Mouse (Mus musculus) intestine, postnatal 0 days (tissue): Measurements from ENCODE around the gene Prl. TPM values are rescaled to one million over a fixed set of nuclear protein-coding genes. Genes with fewer than 3 reads are reported as not detected.
"Not testable (repeated sequence)": the region's sequence is repeated elsewhere in the genome, so short reads cannot be mapped to it uniquely, and the experiment has no call there.

Source experiments
- ATAC-seq: fragments of 200-750 bp; cut with Nextera tagmentation; 2 replicates; pipeline ENCODE4 v1.8.0; 2017; ENCODE audit warnings: mild to moderate bottlenecking, moderate TSS enrichment, moderate library complexity
- H3K27ac ChIP-seq: fragments of 300-500 bp; sonication (generic); 2 replicates; pipeline ENCODE4 v1.5.1; 2014; ENCODE audit warnings: mild to moderate bottlenecking, low read depth, low read length, moderate library complexity
- H3K27me3 ChIP-seq: fragments of 300-500 bp; sonication (generic); replicated peaks from 2 replicates; pipeline ENCODE4 v1.6.1; 2014; ENCODE audit warnings: low read length, mixed read lengths; ENCODE audit not compliant: control insufficient read depth, insufficient read depth
- H3K36me3 ChIP-seq: fragments of 300-500 bp; sonication (generic); 2 replicates; pipeline ENCODE4 v1.6.1; 2014; ENCODE audit warnings: mild to moderate bottlenecking, moderate library complexity; ENCODE audit not compliant: control insufficient read depth, insufficient read depth
- H3K4me1 ChIP-seq: fragments of 300-500 bp; sonication (generic); replicated peaks from 2 replicates; pipeline ENCODE4 v1.6.1; 2014; ENCODE audit warnings: antibody characterized with exemption, low read length, mixed read lengths; ENCODE audit not compliant: control insufficient read depth, insufficient read depth
- H3K4me2 ChIP-seq: fragments of 300-500 bp; sonication (generic); replicated peaks from 2 replicates; pipeline ENCODE4 v1.6.1; 2014; ENCODE audit warnings: low read depth, mild to moderate bottlenecking, moderate library complexity
- H3K4me3 ChIP-seq: fragments of 300-500 bp; sonication (generic); 2 replicates; pipeline ENCODE4 v1.5.1; 2014; ENCODE audit warnings: low read depth, low read length
- H3K9ac ChIP-seq: fragments of 300-500 bp; sonication (generic); 2 replicates; pipeline ENCODE4 v1.6.1; 2014; ENCODE audit warnings: mild to moderate bottlenecking, low read depth, low read length
- H3K9me3 ChIP-seq: fragments of 300-500 bp; sonication (generic); 2 replicates; pipeline ENCODE4 v1.6.1; 2016; ENCODE audit warnings: mixed run types; ENCODE audit not compliant: control insufficient read depth
- CTCF ChIP-seq: sonication (generic); IDR thresholded peaks from 2 replicates; pipeline ENCODE4 v1.5.1; 2016; ENCODE audit warnings: low read depth, mild to moderate bottlenecking, control low read depth, antibody characterized with exemption, moderate library complexity
- WGBS: fragments of 180-500 bp; shearing (Covaris S2); extraction: QIAGEN DNeasy Blood & Tissue Kit; methylation state at CpG from one replicate; pipeline ENCODE4 v1.1.7; 2014; 5-methylcytosine and 5-hydroxymethylcytosine counted together
- polyA plus RNA-seq: library from polyadenylated mRNA; unstranded; fragments of >200 nt; fragmentation: Nextera tagmentation; extraction: Ambion mirVana; gene quantifications from 2 replicates; pipeline ENCODE4 v1.2.1, GENCODE M21; 2015

Prl gene
- polyA plus RNA-seq, 1 experiment from 2014 or later = not detected

GRCm38 (mm10) chr13:27032998-27033397, 24.4 kb upstream of the Prl start:
- no peak for TF ChIP-seq CTCF
- H3K9ac ChIP-seq = no peak overlapping the region
- ATAC-seq = no peak
- no peak overlapping the region for H3K27ac ChIP-seq
- H3K9me3 ChIP-seq = no peaks in the 10 kb centered on the region
- 83% methylated on average over 2 of the region's 2 CpGs for WGBS
- H3K27me3 ChIP-seq = no peaks in the 10 kb centered on the region
- no peaks in the 10 kb centered on the region for H3K4me1 ChIP-seq
- no peak overlapping the region for H3K4me2 ChIP-seq
- H3K4me3 ChIP-seq = no peak overlapping the region
- H3K36me3 ChIP-seq = no peaks in the 10 kb centered on the region

- 90% methylated on average over 2 of the region's 2 CpGs for WGBS
- H3K4me2 ChIP-seq = no peak overlapping the region
- no peak for ATAC-seq
- H3K27ac ChIP-seq = no peak overlapping the region
- no peaks in the 10 kb centered on the region for H3K36me3 ChIP-seq
- H3K4me1 ChIP-seq = no peaks in the 10 kb centered on the region
- no peak overlapping the region for H3K9ac ChIP-seq
- H3K9me3 ChIP-seq = no peaks in the 10 kb centered on the region
- TF ChIP-seq CTCF = no peak
- H3K27me3 ChIP-seq = no peaks in the 10 kb centered on the region
- H3K4me3 ChIP-seq = no peak overlapping the region
These were observed 15.2 kb upstream of the Prl start for GRCm38 (mm10) chr13:27042185-27042584.

DNA sequence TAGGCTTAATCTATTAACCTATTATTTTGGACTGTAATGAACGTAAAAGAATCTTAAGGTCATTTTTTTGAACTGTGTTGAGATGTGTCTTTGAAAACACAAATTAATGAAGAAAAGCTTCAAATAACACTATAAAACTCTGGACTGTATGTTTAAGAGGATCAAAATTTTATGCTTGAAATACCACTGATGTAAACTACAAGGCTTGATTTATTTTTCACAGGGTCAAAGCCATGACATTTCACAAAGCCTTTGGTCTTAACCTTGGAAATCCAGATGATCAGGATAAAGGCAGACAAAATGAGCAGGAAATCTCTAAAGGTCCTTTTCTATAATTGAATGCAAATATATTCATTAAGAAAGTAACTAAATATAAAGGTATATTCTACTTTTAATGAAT, 14.0 kb upstream of the Prl start:
- no peaks in the 10 kb centered on the region for H3K9me3 ChIP-seq
- H3K27me3 ChIP-seq = no peaks in the 10 kb centered on the region
- H3K4me3 ChIP-seq = no peak overlapping the region
- 89% methylated on average over 1 of the region's 1 CpGs for WGBS
- no peak overlapping the region for H3K4me2 ChIP-seq
- TF ChIP-seq CTCF = no peak
- no peaks in the 10 kb centered on the region for H3K36me3 ChIP-seq
- no peak overlapping the region for H3K9ac ChIP-seq
- H3K4me1 ChIP-seq = no peaks in the 10 kb centered on the region
- H3K27ac ChIP-seq = no peak overlapping the region
- no peak for ATAC-seq

DNA sequence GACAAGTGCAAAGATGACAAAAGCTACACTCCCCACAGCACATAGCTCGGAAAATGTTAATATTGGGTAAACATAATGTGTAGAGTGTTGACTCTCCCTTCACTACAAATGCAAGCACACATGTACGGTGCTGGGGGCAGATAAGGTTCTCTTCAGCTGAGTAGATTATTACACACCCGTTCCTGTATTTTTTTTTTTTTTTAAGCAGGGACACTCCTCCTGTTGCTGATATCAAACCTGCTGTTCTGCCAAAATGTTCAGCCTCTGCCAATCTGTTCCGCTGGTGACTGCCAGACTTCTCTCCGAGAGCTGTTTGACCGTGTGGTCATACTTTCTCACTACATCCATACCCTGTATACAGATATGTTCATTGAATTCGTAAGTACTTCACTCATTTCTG, 1.8 kb downstream of the Prl start:
- Histone ChIP-seq H3K4me3 (no peak overlapping the region), H3K27me3 (no peaks in the 10 kb centered on the region), H3K4me1 (no peaks in the 10 kb centered on the region), H3K36me3 (no peaks in the 10 kb centered on the region), H3K9ac (no peak overlapping the region), H3K4me2 (no peak overlapping the region), H3K9me3 (no peaks in the 10 kb centered on the region), H3K27ac (no peak overlapping the region)
- no peak for ATAC-seq
- WGBS = 74% methylated on average over 7 of the region's 7 CpGs
- TF ChIP-seq CTCF = no peak

- not testable (repeated sequence) for H3K4me1 ChIP-seq, H3K27ac ChIP-seq, H3K27me3 ChIP-seq, H3K4me3 ChIP-seq, H3K4me2 ChIP-seq, ATAC-seq, H3K9me3 ChIP-seq, H3K36me3 ChIP-seq, H3K9ac ChIP-seq
- WGBS = 93% methylated on average over 5 of the region's 5 CpGs
These were observed 36.5 kb downstream of the Prl start, which contains the start of gene Prl3d1 for GRCm38 (mm10) chr13:27093890-27094289. TSS of gene Prl3d1 (plus strand) at chr13:27094190.

Other genes with a start within 250 kb of the Prl start
- not detected in 2 replicates for gene Prl3d1, start 36.6 kb downstream of the Prl start, polyA plus RNA-seq
- not detected in 2 replicates for gene Prl3d2, start 64.1 kb downstream of the Prl start, polyA plus RNA-seq
- not detected in 2 replicates for gene Prl3d3, start 99.2 kb downstream of the Prl start, polyA plus RNA-seq
- not detected in 2 replicates for gene Prl3c1, start 139.1 kb downstream of the Prl start, polyA plus RNA-seq
- gene Prl3b1, start 184.3 kb downstream of the Prl start, polyA plus RNA-seq = not detected in 2 replicates
- gene Prl3a1, start 201.9 kb downstream of the Prl start, polyA plus RNA-seq = not detected in 2 replicates